Mouse (Mus musculus) urinary bladder, postnatal 14 days (tissue): ENCODE results near the gene Pdzph1.

Experiments
- DNase-seq: peaks from one replicate; pipeline ENCODE4 v3.0.0; 2021; ENCODE audit warnings: low spot score

The Pdzph1 gene

GRCm38 (mm10) chr17:58991275-58991674 is at the start of gene Pdzph1:
TSS of gene Pdzph1 (minus strand) at chr17:58991375.
- DNase-seq = no peak

GRCm38 (mm10) chr17:59039754-59040153 is 48.6 kb upstream of the Pdzph1 start:
- DNase-seq = no peak

- no peak for DNase-seq
Measured at GRCm38 (mm10) chr17:59033445-59033844, 42.3 kb upstream of the Pdzph1 start.

- DNase-seq = no peak
Measured at GRCm38 (mm10) chr17:59026336-59026735, 35.2 kb upstream of the Pdzph1 start.

- DNase-seq = no peak
Measured at GRCm38 (mm10) chr17:59024502-59024901, 33.3 kb upstream of the Pdzph1 start.

- DNase-seq = no peak
Measured at GRCm38 (mm10) chr17:59023971-59024370, 32.8 kb upstream of the Pdzph1 start.

GRCm38 (mm10) chr17:59018666-59019065 is 27.5 kb upstream of the Pdzph1 start:
- no peak for DNase-seq

GRCm38 (mm10) chr17:59013091-59013459 is 21.9 kb upstream of the Pdzph1 start, which contains the start of gene Nudt12:
TSS of gene Nudt12 (minus strand) at chr17:59013372.
- DNase-seq = peak; percentile 74

GRCm38 (mm10) chr17:59012421-59013090 is 21.4 kb upstream of the Pdzph1 start:
- DNase-seq = no peak

- DNase-seq = no peak
Measured at GRCm38 (mm10) chr17:59011546-59012307, 20.6 kb upstream of the Pdzph1 start.

GRCm38 (mm10) chr17:58973237-58973636 is 17.9 kb downstream of the Pdzph1 start:
- DNase-seq = no peak

- peak; percentile 18 for DNase-seq
Measured at GRCm38 (mm10) chr17:58959905-58960304, 31.3 kb downstream of the Pdzph1 start.

GRCm38 (mm10) chr17:58957055-58957454 is 34.1 kb downstream of the Pdzph1 start:
- DNase-seq = no peak

- no peak for DNase-seq
Measured at GRCm38 (mm10) chr17:58943015-58943822, 48.0 kb downstream of the Pdzph1 start.

- DNase-seq = no peak
Measured at GRCm38 (mm10) chr17:58938598-58938997, 52.6 kb downstream of the Pdzph1 start.

GRCm38 (mm10) chr17:58937533-58937932 is 53.6 kb downstream of the Pdzph1 start:
- DNase-seq = no peak

- DNase-seq = no peak
Measured at GRCm38 (mm10) chr17:58932983-58933280, 58.2 kb downstream of the Pdzph1 start.

GRCm38 (mm10) chr17:58932279-58932982 is 58.7 kb downstream of the Pdzph1 start:
- DNase-seq = no peak

GRCm38 (mm10) chr17:58924754-58925546 is 66.2 kb downstream of the Pdzph1 start:
- no peak for DNase-seq

- no peak for DNase-seq
Measured at GRCm38 (mm10) chr17:58923901-58924476, 67.2 kb downstream of the Pdzph1 start.

GRCm38 (mm10) chr17:58923316-58923866 is 67.8 kb downstream of the Pdzph1 start:
- no peak for DNase-seq
